Mouse (Mus musculus) frontal cortex, postnatal 25 days (tissue): ENCODE results near the gene Hoxa13.

ENCODE experiments used
- DNase-seq, 2 experiments: peaks; one replicate each; pipeline ENCODE4 v3.0.0; 2022; ENCODE audit warnings: low spot score in 2 of 2

Hoxa13 gene

DNA sequence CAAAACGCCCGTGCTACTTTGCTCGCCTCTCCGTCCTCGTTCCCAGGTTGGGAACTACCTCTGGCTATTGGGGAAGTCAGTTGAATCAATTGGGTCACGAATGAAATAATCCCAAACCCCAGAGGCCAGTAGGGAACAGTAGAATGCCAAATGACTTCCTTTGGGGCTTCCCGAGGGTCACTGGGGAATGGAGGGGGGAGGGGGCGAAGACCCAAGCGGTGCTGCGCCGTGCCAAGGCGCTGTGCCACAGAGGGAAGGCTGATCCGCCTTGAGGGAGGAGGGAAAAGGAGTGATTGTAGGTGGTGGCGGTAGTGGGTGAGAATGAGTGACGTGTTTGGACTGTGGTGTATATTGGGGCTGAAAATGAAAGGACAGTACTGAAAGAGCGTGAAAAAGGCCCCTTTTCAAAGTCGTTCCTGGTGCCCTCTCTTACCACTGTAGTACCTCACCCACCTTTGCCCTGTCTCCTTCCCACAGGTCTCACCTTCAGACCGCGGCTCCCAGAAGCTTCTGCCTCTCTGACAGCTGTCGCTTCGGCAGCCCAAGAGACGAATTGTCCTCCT is 48.0 kb downstream of the Hoxa13 start:
- DNase-seq: no peak

DNA sequence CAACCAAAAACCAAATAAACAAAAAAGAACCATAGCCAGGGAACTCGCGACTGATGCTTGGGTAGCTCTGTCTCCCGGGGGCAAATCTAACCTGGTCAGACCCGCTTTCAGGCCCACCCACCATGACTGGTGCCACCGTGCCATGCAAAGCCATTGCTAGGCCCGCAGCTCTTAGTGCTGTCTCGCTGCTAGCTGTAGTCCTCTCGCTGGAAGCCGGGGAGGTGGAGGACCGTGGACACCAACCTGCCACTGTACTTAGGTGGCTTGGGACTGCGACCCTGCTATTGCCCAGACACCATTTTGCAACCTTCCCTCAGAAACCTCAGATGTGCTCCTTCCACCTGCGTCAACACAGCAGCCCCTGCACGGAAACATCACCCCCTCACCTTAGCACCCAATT is 48.7 kb downstream of the Hoxa13 start:
- DNase-seq: no peak

DNA sequence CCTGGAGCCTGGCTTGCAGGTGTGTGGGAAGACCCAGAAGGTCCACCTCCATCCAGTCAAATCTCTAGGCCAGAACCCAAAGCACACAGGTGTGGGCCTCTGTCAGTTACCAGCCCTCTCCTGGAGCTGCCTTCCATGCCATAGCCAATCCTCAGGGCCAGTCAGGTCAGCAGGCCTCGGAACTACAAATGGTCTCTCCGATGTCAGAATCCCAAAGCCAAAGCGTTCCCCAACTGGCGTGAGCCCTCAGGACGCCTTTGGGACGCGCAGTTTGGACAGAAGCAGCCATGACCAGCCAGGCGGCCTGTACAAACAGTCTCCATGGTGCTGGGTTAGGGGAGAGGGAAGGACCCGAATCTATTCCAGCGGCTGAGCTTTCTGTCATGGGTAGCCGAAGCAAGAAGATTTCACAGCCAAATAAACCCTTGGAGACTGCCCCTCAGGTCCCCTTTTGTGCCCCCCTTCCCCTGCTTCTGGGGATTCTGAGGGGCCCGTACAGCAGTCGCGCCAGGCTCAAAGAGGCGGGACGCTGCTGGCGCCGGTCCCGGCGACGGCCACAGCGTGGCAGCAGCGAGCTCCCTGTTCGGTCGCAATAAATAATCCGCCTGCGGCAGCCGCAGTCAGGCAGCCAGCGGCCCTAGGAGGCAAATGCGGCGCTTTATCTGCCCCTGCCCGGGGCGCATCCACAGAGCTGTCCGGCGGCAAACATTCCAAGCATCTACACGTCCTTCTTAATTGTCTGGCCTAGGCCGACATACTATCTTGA is 49.3 kb downstream of the Hoxa13 start:
- peak in 1 of 2 experiments; percentile 23 for DNase-seq

DNA sequence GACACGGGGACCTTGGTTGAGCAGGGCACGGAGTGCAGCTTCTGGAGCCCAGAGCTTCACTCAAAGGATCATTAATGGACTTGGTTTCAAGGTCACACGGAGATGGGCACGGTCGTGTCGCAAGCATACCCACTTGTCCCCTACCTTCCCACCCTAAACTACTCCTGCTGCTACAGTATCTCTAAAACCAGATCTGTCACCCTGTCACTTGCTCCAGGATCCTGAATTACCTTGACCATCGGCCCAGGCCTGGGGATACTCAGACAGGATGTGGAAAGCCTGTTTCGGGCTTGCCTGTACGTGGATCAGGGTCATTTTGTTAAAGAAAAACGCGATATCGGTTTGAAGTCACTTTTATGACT is 51.0 kb downstream of the Hoxa13 start:
- DNase-seq: no peak

DNA sequence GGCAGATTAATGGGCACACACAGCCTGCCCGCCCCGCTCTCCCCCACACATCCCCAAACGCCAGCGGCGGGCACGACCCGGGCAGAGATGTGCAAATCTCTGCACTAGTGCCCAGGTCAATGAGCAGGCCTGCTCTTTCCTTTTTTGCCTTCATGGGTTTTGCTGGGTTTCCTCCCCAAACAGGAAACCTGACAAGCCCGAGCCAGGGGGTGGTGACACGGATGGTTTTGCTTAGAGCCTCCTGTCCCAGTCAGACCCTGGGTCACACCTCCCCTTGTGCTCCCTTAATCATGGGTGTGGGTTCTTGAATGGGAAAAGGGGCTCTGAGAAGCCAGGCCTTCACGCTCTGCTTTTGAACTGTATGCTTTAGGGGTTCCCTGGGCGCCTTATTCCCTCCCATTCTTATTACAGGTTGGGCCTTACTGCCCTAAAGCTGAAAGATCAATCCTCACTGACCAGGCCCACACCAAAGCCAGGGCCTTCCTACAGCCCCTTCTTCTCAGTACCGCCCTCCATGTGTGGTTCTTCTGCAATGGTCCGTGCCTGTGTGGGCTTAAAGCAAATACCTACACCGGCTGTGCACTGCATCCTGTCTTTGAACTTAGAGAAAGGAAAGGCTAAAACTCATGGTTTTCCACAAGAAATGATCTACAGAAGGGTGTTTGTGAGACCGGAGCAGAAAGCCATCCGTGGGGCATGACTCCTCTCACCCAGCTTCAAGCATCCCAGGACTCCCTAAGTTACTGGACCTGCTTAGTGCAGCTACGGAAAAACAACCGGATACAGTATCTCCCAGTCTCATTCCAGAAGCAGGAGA is 51.6 kb downstream of the Hoxa13 start:
- DNase-seq: no peak

DNA sequence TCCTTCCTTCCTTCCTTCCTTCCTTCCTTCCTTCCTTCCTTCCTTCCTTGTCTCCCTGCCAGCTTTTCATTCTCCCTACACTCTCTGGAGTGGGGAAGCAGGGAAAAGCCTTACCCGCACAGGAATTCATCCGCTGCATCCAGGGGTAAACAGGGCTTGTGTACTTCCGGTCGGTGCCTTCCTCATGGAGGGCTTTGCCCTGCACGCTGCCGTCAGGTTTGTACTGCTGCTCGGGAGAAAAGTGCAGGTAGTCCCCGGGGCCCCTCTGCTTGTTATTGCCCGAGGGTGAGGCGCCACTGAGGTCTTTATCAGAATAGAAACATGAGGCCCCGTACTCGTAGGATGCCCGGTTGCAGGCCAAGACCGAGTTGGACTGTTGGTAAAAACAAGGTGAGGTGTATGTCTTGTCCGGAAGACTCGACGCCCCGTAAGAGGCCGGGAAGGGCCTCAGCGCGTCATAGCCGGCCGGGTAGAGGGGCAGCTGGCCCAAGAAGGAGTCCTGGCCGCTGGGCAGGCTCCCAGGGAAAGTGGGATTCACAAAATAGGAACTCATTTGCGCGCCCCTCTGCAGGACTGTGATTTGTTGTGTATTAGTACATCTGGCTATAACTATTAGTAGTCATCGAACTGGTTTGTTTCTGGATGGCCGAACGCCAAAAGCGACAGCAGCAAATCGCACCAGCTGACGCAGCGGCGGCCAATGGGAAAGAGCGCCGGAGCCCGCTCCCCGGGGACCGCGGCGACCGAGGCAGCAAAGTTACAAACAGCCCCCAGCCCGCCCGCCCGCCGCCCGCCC is 52.4 kb downstream of the Hoxa13 start, which contains the start of gene Hoxa6:
TSS of gene Hoxa6 (minus strand) at position 651 of the 796 bp plus-strand sequence.
- no peak for DNase-seq
